Mouse (Mus musculus) urinary bladder, postnatal 10 days (tissue): ENCODE measurements around the gene Chpf.

ENCODE experiments used
- DNase-seq: peaks from one replicate; pipeline ENCODE4 v3.0.0; 2022; ENCODE audit warnings: low spot score

The Chpf gene

DNA sequence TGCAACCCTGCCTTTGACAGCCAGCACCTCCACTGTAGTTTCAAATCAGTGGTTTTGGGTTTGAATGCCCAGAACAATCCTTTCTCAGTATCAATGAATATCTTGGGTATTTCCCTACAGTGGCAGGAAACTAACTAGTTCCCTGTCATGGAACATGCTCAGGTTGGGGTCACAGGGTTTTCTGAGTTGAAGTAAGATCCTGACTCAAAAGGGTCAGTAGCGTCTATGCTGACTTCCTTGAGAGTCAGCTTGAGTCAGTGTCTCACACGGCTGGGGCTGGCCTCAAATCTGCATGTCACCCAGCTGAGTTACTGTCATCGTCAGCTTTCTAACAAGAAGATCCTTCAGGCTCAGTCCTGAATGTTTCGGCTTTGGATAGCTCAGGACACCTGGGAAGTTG, 19.8 kb upstream of the Chpf start:
- no peak for DNase-seq

GRCm38 (mm10) chr1:75494878-75495548, 15.9 kb upstream of the Chpf start:
- no peak for DNase-seq

DNA sequence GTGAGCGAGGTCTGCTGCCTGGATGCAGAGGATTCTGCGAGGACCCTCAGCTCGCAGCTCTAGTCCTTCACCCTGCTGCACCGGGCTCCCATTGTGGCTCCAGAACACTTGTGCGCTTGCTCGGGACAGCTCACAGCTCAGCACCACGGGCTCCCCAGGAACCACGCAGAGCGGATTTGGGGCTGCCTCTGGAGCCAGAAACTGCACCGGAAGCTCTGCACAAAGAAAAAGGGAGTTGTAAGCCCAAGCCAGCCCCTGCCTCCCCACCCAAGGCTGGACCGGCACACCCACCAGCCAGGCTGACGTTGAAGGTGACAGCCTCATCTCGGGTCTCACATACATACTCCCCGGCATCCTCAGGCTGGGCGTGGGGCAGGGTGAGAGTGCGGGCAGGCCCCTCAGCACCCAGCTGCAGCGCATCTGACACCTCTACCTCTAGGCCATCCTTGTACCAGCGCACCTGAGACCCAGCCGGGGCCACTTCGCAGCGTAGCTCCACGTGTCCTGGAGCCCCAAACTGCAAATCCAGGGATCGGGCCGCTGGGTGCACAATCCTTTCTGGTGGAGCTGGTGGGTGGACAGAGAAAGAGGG, 13.6 kb upstream of the Chpf start:
- DNase-seq, result no peak

GRCm38 (mm10) chr1:75490785-75491551, 11.9 kb upstream of the Chpf start:
- DNase-seq, result no peak

DNA sequence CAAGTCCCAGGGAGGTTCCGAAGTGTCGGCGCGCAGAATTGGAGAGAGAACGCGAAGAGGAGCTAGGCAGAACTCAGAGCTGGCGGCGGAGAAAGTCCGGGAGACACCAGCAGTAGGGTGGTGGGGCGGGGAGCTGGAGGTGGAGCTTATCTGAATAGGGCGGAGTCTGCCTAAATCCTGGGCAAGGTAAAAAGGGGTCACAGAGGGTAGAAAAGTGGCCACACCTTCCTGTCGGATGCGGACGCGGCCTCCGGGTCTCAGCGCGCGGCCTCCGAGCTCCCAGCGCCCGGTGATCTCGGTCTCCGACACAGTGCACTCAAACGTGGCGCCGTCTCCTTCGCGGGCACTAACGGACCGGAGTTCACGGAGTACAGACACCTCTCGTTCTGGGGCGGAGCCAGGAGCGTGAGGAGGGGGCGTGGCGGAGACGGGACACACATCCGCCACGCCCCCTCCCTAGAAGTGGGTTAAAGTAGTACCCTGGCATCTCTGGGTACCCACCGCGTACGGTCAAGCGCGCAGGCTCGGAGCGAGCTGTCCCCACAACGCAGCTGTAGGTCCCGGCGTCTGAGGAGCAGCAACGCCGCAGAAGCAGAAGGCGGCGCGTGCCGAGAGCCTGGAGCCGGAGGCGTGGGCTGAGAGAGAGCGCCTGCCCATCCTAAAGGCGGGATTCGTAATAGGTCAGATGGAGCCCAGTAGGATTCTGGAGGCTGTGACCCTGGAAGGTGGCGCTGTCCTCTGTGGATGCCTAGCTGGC, 8.5 kb upstream of the Chpf start:
- no peak for DNase-seq

DNA sequence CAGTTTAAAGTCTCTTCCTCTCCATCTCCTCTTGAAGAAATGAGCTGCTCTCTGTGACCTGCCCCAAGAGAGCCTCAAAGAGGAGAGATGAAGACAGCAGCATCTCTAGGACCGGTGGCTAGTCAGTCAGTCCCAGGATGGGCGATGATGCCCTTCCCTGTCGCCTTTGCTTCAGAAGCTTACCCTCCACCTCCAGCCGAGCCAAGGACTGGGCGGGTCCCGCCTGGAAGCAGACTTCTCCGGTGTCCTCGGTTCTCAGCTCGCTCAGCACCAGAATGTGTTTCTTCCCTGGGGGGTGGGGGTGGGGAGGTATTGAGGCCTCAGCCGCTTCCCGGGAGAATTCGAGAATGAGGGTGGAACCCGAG, 7.9 kb upstream of the Chpf start:
- no peak for DNase-seq

- DNase-seq, result no peak
Observed at GRCm38 (mm10) chr1:75486561-75486960, 7.5 kb upstream of the Chpf start.

- DNase-seq, result no peak
Observed at GRCm38 (mm10) chr1:75480735-75481134, 1.6 kb upstream of the Chpf start.

- no peak for DNase-seq
Observed at GRCm38 (mm10) chr1:75480036-75480435, 929 bp upstream of the Chpf start.

DNA sequence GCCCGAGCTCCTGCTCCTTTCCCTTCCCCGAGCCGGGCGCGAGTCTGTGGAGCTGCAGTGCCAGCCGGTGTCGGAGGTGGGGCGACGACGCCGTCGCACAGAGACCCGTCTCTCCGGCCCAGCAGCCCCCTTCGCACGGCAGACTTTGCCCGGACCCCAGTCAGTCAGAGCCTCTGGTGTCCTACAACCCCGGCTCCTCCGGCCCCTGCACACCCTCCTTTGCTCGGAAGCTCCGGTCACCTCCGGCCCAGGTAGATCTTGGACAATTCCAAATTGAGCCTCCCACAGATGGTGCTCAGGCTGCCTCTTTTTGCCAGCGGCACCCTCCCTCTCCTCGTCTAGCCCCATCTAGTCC, 505 bp upstream of the Chpf start:
- no peak for DNase-seq

DNA sequence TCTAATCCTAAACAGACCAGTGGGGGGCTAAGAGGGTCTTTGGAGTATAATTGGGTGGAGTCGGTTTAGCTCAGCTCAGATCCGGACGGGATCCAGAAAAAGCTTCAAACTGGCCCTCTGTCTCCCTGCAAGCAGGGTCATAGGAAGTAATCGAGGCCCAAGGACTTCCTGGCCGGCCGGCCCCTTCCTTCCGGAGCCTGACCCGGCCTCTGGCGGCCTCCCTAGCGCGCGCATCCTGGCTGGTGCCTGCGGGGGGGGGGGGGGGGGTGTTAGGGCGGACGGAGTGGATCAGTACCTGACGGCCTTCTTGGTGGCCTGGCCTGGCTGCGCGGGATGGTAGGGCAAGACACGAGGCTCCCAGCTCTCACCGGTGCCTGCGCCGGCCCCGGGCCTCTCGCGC, 610 bp downstream of the Chpf start:
- no peak for DNase-seq

DNA sequence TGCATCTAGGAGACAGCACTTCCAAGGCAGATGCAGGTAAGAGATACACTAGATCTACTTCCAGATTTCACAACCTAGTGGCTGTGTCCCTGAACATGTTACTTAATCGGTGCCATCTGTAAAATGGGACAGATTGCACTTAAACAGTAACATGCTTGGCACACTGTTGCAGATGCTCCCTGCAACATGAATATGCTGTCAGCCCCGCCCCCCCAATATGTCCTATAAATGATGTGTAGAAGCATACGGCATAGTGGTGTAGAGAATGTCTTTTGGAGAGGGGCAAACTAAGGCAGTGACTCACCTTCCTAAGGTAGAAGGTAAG, 1.2 kb downstream of the Chpf start:
- DNase-seq, result no peak

DNA sequence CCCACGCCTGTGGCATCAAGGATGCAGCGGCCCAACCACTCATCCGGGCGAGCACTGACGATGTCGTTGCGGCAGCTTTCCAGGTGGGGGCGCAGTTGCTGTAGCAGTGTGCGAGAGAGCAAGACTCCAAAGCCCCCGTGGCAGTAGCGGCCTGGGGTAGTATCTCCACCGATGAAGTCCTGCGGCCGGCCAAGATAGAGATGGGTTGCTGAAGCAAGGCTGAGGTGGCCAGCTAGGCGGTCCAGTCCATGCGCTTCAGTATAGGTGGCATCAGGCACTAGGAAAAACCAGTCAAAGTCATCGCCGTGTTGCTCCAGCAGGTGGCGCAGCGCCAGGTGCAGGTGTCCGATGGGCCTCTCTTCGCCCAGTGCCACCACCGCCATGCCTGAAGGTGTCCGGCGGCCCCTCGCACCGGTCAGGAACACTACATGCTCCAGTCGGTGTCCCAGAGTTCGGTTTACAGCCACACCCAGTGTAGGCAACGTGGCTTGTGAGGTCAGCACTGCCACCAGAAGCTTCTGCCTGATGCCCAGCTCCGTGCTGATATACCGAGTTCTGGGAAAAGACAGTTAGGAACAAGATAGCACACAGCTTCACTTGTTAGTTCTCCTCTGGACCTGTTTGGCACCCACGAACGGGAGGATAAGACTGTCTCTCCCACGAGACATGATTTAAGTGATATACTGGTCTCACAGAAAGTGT, 1.7 kb downstream of the Chpf start:
- DNase-seq, result peak; percentile 73

GRCm38 (mm10) chr1:75476441-75476840, 2.7 kb downstream of the Chpf start:
- no peak for DNase-seq

DNA sequence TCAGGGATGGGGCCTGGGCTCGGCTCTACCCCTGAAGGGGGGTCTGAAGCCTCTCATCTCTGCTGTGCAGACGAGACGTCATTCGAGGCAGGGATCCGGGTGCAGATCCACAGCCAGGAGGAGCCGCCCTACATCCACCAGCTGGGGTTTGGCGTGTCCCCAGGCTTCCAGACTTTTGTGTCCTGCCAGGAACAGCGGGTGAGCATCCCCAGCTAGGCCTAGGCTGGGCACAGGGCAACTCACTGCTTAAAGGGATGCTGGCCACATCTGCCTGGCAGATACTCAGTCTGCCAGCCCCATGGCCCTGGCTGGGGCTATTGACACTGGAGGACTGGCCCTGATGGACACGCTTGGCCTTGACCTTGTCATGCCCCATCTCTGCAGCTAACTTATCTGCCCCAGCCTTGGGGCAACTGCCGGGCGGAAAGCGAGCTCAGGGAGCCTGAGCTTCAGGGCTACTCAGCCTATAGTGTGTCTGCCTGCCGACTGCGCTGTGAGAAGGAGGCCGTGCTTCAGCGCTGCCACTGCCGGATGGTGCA, 9.8 kb downstream of the Chpf start:
- no peak for DNase-seq

GRCm38 (mm10) chr1:75467215-75467927, 11.7 kb downstream of the Chpf start:
- no peak for DNase-seq

- DNase-seq, result no peak
Observed at GRCm38 (mm10) chr1:75463652-75464204, 15.4 kb downstream of the Chpf start.

GRCm38 (mm10) chr1:75462636-75463035, 16.5 kb downstream of the Chpf start:
- no peak for DNase-seq

DNA sequence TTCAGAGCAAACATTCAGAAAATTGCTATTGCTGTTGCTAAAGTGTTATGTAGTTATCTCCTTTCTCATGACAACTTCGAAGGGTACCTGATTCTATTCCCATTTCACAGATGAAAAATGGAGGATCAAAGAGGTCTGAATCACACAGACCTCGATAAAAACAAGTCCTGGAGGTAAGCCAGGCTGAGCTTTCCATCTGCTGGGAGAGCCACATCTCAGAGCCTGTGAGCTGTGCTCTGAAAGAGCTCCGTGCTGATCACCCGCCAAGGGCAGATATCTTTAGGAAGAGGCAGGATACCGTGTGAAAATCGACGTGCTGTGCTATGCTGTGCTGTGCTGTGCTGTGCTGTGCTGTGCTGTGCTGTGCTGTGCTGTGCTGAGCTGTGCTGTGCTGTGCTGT, 18.8 kb downstream of the Chpf start:
- DNase-seq, result no peak

DNA sequence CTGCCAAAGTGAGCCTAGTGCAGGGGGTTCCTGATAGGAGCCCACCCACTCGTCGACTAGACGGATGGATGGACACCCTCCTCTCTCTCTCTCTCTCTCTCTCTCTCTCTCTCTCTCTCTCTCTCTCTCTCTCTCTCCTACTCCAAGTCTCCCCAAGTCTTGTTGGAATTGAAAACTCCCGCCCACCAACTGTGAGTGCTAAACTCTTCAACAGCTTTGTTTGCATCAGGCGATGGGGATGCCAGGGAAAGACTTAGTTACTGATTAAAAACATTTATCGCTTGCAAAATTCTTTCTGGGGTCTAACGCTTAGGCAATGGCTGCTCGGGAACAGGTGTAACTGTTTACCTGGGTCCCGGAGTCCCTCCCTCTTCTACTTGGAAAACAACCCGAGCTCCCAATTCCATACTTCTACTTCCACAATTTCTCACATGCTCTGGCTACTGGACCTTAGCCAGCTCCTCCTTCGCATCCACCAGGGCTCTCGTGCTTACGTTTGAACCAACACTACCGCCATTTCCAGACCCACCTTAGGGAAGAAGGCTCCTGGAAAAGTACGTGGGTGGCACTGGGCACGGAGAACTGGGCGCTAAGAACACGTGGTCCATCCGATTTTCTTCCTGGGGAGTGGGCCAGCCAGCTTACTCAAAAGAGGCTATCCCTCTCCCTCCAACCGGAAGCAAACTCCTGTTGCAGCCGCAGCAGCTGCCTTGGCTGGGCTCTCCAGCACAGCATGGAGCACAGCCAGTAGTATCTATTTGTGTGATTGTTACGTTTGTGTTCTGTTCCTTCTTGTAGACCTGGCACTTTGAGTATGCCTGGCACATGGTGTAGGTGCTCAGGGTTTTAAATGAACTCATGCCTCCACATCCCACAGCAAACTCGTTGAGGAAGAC, 20.1 kb downstream of the Chpf start:
- DNase-seq, result no peak
